Mouse (Mus musculus): ENCODE measurements at regions not wholly inside any gene's neighbourhood (a gene's known extent, or its start where the extent isn't known, plus 50 kb on each side); places are given as distances from the start of the nearest gene placed in this dataset.

- ATAC-seq (ENCODE audit: insufficient number of reproducible peaks, insufficient read depth, low FRiP score, low TSS enrichment, low read depth): no peak
- Histone ChIP-seq H3K4me3 (replicated peaks) (no peak overlapping the region), H3K9ac (replicated peaks) (no peak overlapping the region), H3K9me3 (no peaks in the 10 kb centered on the region), H3K4me2 (no peak overlapping the region), H3K36me3 (no peaks in the 10 kb centered on the region), H3K4me1 (replicated peaks) (no peaks in the 10 kb centered on the region), H3K27me3 (no peaks in the 10 kb centered on the region), H3K27ac (no peak overlapping the region)
- 84% methylated on average over 2 of the region's 2 CpGs for WGBS
These were observed 144.6 kb upstream of the Gk2 start for GRCm38 (mm10) chr5:97601384-97601783.

GRCm38 (mm10) chr5:97598741-97599140 is 141.9 kb upstream of the Gk2 start:
- H3K4me3 ChIP-seq (replicated peaks): no peak overlapping the region
- H3K9me3 ChIP-seq: no peaks in the 10 kb centered on the region
- no peaks in the 10 kb centered on the region for H3K4me1 ChIP-seq (replicated peaks)
- H3K36me3 ChIP-seq: no peaks in the 10 kb centered on the region
- ATAC-seq (ENCODE audit: insufficient number of reproducible peaks, insufficient read depth, low FRiP score, low TSS enrichment, low read depth): no peak
- H3K27me3 ChIP-seq: no peaks in the 10 kb centered on the region
- H3K27ac ChIP-seq: no peak overlapping the region
- H3K4me2 ChIP-seq: no peak overlapping the region
- no peak overlapping the region for H3K9ac ChIP-seq (replicated peaks)
- 82% methylated on average over 9 of the region's 9 CpGs for WGBS

DNA sequence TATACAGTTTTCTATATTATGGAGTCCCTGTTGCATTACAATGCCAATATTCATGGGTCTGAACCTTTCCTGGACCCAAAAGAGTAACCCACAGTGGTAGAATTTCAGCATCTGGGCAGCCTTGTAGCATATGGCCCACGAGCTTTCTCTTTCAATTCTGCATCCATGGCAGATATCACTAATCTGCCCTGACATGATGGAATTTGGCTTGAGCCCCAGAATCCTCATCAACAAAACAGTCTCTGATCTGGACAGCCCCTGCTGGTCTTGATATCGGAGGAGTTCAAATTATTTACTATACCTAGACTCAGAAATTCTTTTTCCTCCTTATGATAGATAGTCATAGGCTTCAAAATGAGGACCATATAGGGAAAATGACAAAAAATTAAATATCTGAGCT is 139.1 kb upstream of the Gk2 start:
- H3K4me3 ChIP-seq (replicated peaks): no peak overlapping the region
- no peak overlapping the region for H3K4me2 ChIP-seq
- no peaks in the 10 kb centered on the region for H3K27me3 ChIP-seq
- H3K9ac ChIP-seq (replicated peaks): no peak overlapping the region
- WGBS: 82% methylated on average over 2 of the region's 2 CpGs
- no peak for ATAC-seq (ENCODE audit: insufficient number of reproducible peaks, insufficient read depth, low FRiP score, low TSS enrichment, low read depth)
- no peak overlapping the region for H3K27ac ChIP-seq
- H3K36me3 ChIP-seq: no peaks in the 10 kb centered on the region
- H3K9me3 ChIP-seq: no peaks in the 10 kb centered on the region
- H3K4me1 ChIP-seq (replicated peaks): no peaks in the 10 kb centered on the region

DNA sequence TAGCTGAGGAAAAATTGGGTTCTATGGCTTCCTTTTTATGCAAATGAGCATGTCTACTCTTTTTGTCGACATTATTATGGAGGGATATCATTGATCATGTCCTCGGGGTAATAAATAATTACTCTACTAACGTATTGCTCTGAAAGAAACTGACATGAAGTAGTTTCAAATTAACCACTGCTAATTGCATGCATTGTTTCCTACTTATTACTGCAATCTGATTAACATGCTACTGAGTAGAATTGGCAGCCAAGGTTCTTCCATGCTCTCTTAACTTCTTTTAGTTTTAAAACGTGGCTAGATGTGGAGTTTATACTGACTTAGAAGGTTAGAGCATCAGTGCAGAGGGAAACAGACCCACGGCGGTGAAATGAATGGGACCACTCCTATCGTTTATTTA is 137.3 kb upstream of the Gk2 start:
- no peak overlapping the region for H3K9ac ChIP-seq (replicated peaks)
- ATAC-seq (ENCODE audit: insufficient number of reproducible peaks, insufficient read depth, low FRiP score, low TSS enrichment, low read depth): no peak
- H3K4me1 ChIP-seq (replicated peaks): no peaks in the 10 kb centered on the region
- no peak overlapping the region for H3K4me2 ChIP-seq
- no peaks in the 10 kb centered on the region for H3K9me3 ChIP-seq
- H3K27ac ChIP-seq: no peak overlapping the region
- no peak overlapping the region for H3K4me3 ChIP-seq (replicated peaks)
- 71% methylated on average over 7 of the region's 7 CpGs for WGBS
- H3K36me3 ChIP-seq: no peaks in the 10 kb centered on the region
- H3K27me3 ChIP-seq: no peaks in the 10 kb centered on the region

DNA sequence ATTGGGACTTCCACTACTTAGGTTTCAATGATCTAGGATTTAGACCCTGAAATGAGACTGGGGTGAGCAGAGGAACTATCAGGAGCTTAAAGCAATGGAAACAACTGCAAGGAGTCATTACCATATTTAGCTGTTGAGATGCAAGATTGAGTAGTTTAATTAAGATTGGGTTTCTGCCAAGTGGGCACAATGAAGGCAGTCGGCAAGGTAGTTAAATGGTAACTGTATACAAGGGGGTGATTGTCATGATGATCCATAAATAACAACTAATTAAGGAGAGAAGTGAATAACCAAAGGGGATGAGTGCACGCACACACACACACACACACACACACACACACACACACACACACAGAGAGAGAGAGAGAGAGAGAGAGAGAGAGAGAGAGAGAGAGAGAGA is 125.7 kb upstream of the Gk2 start:
- no peak overlapping the region for H3K4me2 ChIP-seq
- no peaks in the 10 kb centered on the region for H3K36me3 ChIP-seq
- H3K9ac ChIP-seq (replicated peaks): no peak overlapping the region
- no peaks in the 10 kb centered on the region for H3K27me3 ChIP-seq
- 85% methylated on average over 2 of the region's 2 CpGs for WGBS
- no peaks in the 10 kb centered on the region for H3K9me3 ChIP-seq
- no peak overlapping the region for H3K27ac ChIP-seq
- no peak overlapping the region for H3K4me3 ChIP-seq (replicated peaks)
- H3K4me1 ChIP-seq (replicated peaks): no peaks in the 10 kb centered on the region
- no peak for ATAC-seq (ENCODE audit: insufficient number of reproducible peaks, insufficient read depth, low FRiP score, low TSS enrichment, low read depth)

GRCm38 (mm10) chr5:97565486-97565885 is 108.7 kb upstream of the Gk2 start:
- no peaks in the 10 kb centered on the region for H3K36me3 ChIP-seq
- H3K9ac ChIP-seq (replicated peaks): no peak overlapping the region
- 71% methylated on average over 5 of the region's 5 CpGs for WGBS
- H3K4me3 ChIP-seq (replicated peaks): no peak overlapping the region
- no peaks in the 10 kb centered on the region for H3K9me3 ChIP-seq
- no peak overlapping the region for H3K27ac ChIP-seq
- H3K4me2 ChIP-seq: no peak overlapping the region
- no peak for ATAC-seq (ENCODE audit: insufficient number of reproducible peaks, insufficient read depth, low FRiP score, low TSS enrichment, low read depth)
- H3K27me3 ChIP-seq: no peaks in the 10 kb centered on the region
- H3K4me1 ChIP-seq (replicated peaks): no peaks in the 10 kb centered on the region

DNA sequence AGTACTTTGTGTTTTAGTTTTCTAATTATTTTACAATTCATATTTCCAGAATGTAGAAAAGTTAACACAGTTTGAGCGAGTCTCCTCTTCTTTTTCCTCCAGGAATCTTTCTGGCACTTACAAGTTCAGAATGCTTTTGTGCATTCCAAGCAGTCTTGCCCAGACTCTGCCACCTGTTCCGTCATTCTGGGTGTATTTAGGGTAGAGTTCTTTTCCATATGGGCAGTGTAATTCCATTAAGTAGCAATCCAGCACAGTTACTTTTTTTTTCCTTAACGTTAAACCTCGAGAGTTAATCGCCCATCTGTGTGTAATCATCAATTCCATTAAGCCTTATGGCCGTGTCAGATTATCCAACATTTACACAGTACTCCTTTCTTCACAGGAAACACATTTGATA is 106.9 kb upstream of the Gk2 start:
- WGBS: 42% methylated on average over 6 of the region's 6 CpGs
- no peak overlapping the region for H3K4me3 ChIP-seq (replicated peaks)
- no peak for ATAC-seq (ENCODE audit: insufficient number of reproducible peaks, insufficient read depth, low FRiP score, low TSS enrichment, low read depth)
- no peaks in the 10 kb centered on the region for H3K4me1 ChIP-seq (replicated peaks)
- H3K9ac ChIP-seq (replicated peaks): no peak overlapping the region
- H3K36me3 ChIP-seq: no peaks in the 10 kb centered on the region
- no peaks in the 10 kb centered on the region for H3K27me3 ChIP-seq
- no peak overlapping the region for H3K27ac ChIP-seq
- no peak overlapping the region for H3K4me2 ChIP-seq
- no peaks in the 10 kb centered on the region for H3K9me3 ChIP-seq

DNA sequence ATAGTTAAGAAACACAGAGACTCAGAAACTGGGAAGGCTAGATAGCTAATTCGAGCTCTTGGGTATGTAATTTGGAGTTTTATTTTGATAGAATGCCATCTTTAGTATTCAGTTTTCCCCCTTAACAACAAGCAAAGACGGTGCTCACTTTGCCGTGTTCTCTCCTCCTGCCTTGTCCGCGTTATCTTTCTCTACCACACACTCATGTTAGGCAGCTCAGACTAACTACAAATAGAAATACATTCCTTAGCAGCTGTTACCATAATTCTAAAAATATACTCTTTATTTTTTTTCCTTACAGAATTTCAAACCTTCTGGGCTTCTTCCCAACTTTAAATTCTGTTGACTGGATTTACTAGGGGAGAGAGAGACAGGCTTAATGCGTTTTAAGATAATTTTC is 97.5 kb upstream of the Gk2 start:
- H3K27me3 ChIP-seq: no peaks in the 10 kb centered on the region
- no peaks in the 10 kb centered on the region for H3K4me1 ChIP-seq (replicated peaks)
- ATAC-seq (ENCODE audit: insufficient number of reproducible peaks, insufficient read depth, low FRiP score, low TSS enrichment, low read depth): no peak
- no peak overlapping the region for H3K4me2 ChIP-seq
- 81% methylated on average over 6 of the region's 6 CpGs for WGBS
- H3K9me3 ChIP-seq: peaks cover 6% of the 10 kb centered on the region; the same call in 1 of the 2 replicates
- no peak overlapping the region for H3K9ac ChIP-seq (replicated peaks)
- H3K27ac ChIP-seq: no peak overlapping the region
- H3K4me3 ChIP-seq (replicated peaks): no peak overlapping the region
- H3K36me3 ChIP-seq: no peaks in the 10 kb centered on the region

GRCm38 (mm10) chr5:97553122-97553521 is 96.3 kb upstream of the Gk2 start:
- Histone ChIP-seq H3K9me3 (peaks cover 6% of the 10 kb centered on the region; the same call in 1 of the 2 replicates), H3K27ac (no peak overlapping the region), H3K27me3 (no peaks in the 10 kb centered on the region), H3K36me3 (no peaks in the 10 kb centered on the region), H3K4me1 (replicated peaks) (no peaks in the 10 kb centered on the region), H3K4me3 (replicated peaks) (no peak overlapping the region), H3K4me2 (no peak overlapping the region), H3K9ac (replicated peaks) (no peak overlapping the region)
- WGBS: 51% methylated on average over 3 of the region's 3 CpGs
- ATAC-seq (ENCODE audit: insufficient number of reproducible peaks, insufficient read depth, low FRiP score, low TSS enrichment, low read depth): no peak

DNA sequence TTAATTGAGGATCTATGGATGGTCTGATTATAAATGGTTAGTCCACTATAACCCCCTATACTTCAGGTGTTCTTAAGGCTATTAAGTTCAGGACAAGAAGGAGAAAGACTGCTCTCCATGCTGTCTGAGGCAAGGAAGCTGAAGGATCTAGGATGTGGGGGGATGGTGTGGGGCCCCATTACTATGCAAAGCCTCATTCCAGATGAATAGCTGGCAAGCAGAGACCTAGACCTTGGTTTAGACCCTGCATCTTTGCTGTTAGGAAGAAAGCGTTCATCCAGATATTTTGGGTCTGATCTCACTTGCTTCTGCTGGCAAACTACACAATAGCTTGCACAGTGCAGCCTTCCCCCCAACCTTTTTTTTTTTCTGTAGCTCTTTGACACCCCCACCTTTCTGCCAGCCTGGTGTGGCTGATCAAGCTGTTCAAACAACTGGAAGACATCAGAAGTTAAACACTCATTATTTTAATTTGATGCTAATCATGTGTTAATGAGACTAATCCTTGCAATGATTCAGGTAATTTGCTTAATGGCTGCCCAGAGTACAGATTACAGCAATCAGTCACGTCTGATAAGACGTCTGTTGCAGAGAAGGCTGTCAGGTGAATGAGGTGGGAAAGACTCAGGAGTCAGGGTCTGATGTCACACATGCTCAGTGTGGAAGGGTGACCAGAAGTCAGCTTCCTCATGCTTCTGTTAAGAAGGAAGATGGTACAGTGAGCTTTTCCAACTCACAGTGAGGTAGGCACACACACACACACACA is 80.9 kb upstream of the Gk2 start:
- Histone ChIP-seq H3K9me3 (no peaks in the 10 kb centered on the region), H3K27ac (no peak overlapping the region), H3K4me3 (replicated peaks) (no peak overlapping the region), H3K4me2 (no peak overlapping the region), H3K9ac (replicated peaks) (no peak overlapping the region), H3K27me3 (no peaks in the 10 kb centered on the region), H3K36me3 (no peaks in the 10 kb centered on the region), H3K4me1 (replicated peaks) (no peaks in the 10 kb centered on the region)
- WGBS: 18% methylated on average over 3 of the region's 3 CpGs
- ATAC-seq (ENCODE audit: insufficient number of reproducible peaks, insufficient read depth, low FRiP score, low TSS enrichment, low read depth): no peak

DNA sequence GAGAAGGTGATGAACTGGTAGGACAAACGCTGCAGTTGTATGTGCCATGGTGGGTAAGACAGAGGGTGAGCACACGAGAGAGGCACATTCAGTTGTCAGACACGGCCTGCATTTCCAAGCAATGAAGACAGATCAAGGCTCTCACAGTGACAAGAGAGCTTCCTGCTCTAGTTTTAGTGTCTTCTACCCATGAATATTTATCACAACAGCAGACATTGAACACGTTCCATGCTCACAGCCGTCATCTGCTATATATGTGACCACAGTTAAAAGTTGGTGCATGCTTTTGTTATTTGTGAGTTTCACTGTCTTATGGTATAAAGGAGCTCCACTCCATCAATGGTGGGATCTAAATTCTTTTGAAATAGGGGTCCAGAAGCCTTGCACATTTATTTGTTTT is 76.9 kb upstream of the Gk2 start:
- H3K27ac ChIP-seq: no peak overlapping the region
- H3K9ac ChIP-seq (replicated peaks): no peak overlapping the region
- H3K4me1 ChIP-seq (replicated peaks): no peaks in the 10 kb centered on the region
- no peaks in the 10 kb centered on the region for H3K27me3 ChIP-seq
- H3K9me3 ChIP-seq: no peaks in the 10 kb centered on the region
- no peak overlapping the region for H3K4me2 ChIP-seq
- WGBS: 86% methylated on average over 5 of the region's 5 CpGs
- no peak for ATAC-seq (ENCODE audit: insufficient number of reproducible peaks, insufficient read depth, low FRiP score, low TSS enrichment, low read depth)
- no peak overlapping the region for H3K4me3 ChIP-seq (replicated peaks)
- H3K36me3 ChIP-seq: no peaks in the 10 kb centered on the region

DNA sequence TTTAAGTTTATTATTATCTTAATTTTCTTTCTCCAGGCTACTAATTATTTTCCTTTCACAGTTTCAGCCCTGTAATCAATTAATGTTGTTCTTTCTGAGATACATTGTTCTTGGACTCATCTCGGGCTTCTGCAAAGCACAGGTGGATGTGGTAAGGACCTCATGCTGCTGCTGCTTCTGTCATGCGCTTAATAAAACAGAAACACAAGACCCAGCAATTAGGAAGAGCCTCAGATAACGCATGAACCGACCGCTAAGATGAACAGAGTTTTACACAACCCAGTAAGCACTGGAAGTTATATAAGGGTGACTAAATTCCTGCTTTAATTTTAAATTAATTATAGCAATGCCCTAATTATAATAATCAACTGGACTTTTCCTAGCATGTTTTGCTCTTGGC is 70.7 kb upstream of the Gk2 start:
- H3K4me2 ChIP-seq: no peak overlapping the region
- no peak for ATAC-seq (ENCODE audit: insufficient number of reproducible peaks, insufficient read depth, low FRiP score, low TSS enrichment, low read depth)
- H3K27me3 ChIP-seq: no peaks in the 10 kb centered on the region
- no peaks in the 10 kb centered on the region for H3K4me1 ChIP-seq (replicated peaks)
- no peak overlapping the region for H3K4me3 ChIP-seq (replicated peaks)
- 79% methylated on average over 5 of the region's 5 CpGs for WGBS
- no peak overlapping the region for H3K9ac ChIP-seq (replicated peaks)
- no peak overlapping the region for H3K27ac ChIP-seq
- H3K36me3 ChIP-seq: no peaks in the 10 kb centered on the region
- no peaks in the 10 kb centered on the region for H3K9me3 ChIP-seq
